Mouse (Mus musculus): Measurements from ENCODE around the gene Tcea3. TPM values are rescaled to one million over a fixed set of nuclear protein-coding genes. Genes with fewer than 3 reads are reported as not detected.

Gene Tcea3
- polyA plus RNA-seq, 1 experiment: 57.1 TPM

DNA sequence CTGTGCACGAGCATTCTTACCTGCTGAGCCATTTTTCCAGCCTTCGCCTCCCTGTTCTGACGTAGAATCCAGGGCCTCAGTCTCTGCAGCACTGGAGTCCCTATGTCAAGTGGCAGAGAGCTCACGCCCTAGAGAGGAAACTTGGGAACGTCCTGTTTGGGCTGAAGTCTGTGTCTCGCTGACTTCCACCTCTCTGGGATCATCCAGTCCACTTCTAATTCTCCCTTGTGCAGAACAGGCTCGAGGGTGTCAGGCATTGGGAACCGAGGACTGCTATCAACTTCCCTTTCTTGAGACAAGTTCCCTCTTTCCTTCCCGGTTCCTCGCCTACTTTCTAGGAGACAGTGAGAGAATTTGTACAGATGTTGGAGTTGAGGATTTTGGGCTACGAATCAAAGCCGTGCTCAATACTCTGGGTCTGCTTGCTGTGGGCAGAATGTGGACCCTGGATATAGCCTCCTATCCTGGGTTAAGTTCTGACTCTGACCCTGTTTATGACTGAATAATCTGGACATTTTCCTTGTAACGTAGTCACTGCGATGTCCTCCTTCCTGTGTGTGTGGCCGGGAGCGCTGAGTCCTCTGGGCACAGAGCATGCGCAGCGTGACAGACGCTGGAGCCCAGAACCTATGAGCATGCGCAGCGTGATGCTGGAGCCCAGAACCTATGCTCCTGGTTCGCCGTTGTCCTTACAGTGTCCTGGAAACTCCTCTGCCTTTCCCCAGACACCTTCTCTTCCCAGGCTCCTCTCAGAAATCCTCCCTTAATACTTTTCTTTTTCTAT lies 22.7 kb upstream of the Tcea3 start:
- no peaks in the 10 kb centered on the region for H3K27me3 ChIP-seq (ENCODE audit: control insufficient read depth, insufficient read depth, low read length, poor library complexity, severe bottlenecking)
- H3K4me3 ChIP-seq (ENCODE audit: low read depth, low read length): no peak overlapping the region
- TF ChIP-seq POLR2A (IDR thresholded peaks at IDR 0.05; ENCODE audit: insufficient read depth, low read length): no peak
- no peak for TF ChIP-seq CTCF (IDR thresholded peaks at IDR 0.05; ENCODE audit: low read depth, low read length)
- TF ChIP-seq EP300 (IDR thresholded peaks at IDR 0.05; ENCODE audit: insufficient read depth, low read depth, low read length): no peak
- no peak overlapping the region for H3K9ac ChIP-seq (ENCODE audit: low read depth, poor library complexity, severe bottlenecking)
- no peaks in the 10 kb centered on the region for H3K36me3 ChIP-seq (ENCODE audit: control insufficient read depth, insufficient read depth, low read length, poor library complexity, severe bottlenecking)
- no peak overlapping the region for H3K27ac ChIP-seq (ENCODE audit: insufficient read depth, low read length)
- H3K9me3 ChIP-seq (replicated peaks; ENCODE audit: control insufficient read depth, insufficient read depth, low read length, poor library complexity, severe bottlenecking): no peaks in the 10 kb centered on the region
- H3K4me1 ChIP-seq (ENCODE audit: control insufficient read depth, insufficient read depth, low read length): no peaks in the 10 kb centered on the region

DNA sequence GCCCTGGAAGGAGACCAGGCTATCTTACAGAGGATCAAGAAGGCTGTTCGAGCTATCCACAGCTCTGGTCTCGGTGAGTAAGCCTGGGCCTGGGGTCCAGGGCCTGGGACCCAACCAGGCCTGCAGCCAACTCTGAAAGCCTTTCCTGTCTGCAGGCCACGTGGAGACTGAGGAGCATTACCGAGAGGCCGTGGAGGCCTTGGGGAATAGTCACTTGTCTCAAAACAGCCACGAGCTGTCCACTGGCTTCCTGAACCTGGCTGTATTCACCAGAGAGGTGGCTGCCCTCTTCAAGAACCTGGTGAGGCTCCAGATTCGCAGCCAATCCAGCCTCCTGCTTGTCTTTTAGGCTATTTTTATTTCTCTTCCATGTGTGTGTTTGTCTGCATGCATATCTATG lies 20.1 kb upstream of the Tcea3 start:
- Histone ChIP-seq H3K9me3 (replicated peaks; ENCODE audit: control insufficient read depth, insufficient read depth, low read length, poor library complexity, severe bottlenecking) (no peaks in the 10 kb centered on the region), H3K36me3 (ENCODE audit: control insufficient read depth, insufficient read depth, low read length, poor library complexity, severe bottlenecking) (no peaks in the 10 kb centered on the region), H3K27ac (ENCODE audit: insufficient read depth, low read length) (no peak overlapping the region), H3K27me3 (ENCODE audit: control insufficient read depth, insufficient read depth, low read length, poor library complexity, severe bottlenecking) (no peaks in the 10 kb centered on the region), H3K4me1 (ENCODE audit: control insufficient read depth, insufficient read depth, low read length) (no peaks in the 10 kb centered on the region), H3K9ac (ENCODE audit: low read depth, poor library complexity, severe bottlenecking) (no peak overlapping the region), H3K4me3 (ENCODE audit: low read depth, low read length) (no peak overlapping the region)
- no peak for TF ChIP-seq POLR2A (IDR thresholded peaks at IDR 0.05; ENCODE audit: insufficient read depth, low read length)
- TF ChIP-seq CTCF (IDR thresholded peaks at IDR 0.05; ENCODE audit: low read depth, low read length): no peak
- TF ChIP-seq EP300 (IDR thresholded peaks at IDR 0.05; ENCODE audit: insufficient read depth, low read depth, low read length): no peak

DNA sequence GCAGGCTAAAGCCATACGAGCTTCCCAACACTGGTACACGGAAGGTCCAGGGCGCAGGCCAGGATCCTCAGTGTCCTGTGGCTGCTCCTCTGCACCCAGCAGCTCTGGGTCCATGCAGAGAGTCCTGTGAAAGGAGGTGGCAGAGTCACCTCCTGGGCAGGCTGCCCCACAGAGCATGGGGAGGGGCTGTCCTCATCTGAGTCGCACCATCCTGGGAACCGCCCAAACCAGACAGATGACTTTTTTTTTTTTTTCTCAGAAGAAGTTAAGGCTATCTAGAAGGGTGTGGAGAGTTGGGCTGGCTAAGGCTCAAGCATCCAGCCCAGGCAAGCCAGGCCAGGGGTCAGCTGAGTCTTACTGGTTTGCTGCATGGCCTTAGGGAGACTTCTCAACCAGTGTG lies 18.9 kb upstream of the Tcea3 start:
- Histone ChIP-seq H3K36me3 (ENCODE audit: control insufficient read depth, insufficient read depth, low read length, poor library complexity, severe bottlenecking) (no peaks in the 10 kb centered on the region), H3K4me3 (ENCODE audit: low read depth, low read length) (no peak overlapping the region), H3K27me3 (ENCODE audit: control insufficient read depth, insufficient read depth, low read length, poor library complexity, severe bottlenecking) (no peaks in the 10 kb centered on the region), H3K9ac (ENCODE audit: low read depth, poor library complexity, severe bottlenecking) (no peak overlapping the region), H3K9me3 (replicated peaks; ENCODE audit: control insufficient read depth, insufficient read depth, low read length, poor library complexity, severe bottlenecking) (no peaks in the 10 kb centered on the region), H3K27ac (ENCODE audit: insufficient read depth, low read length) (no peak overlapping the region), H3K4me1 (ENCODE audit: control insufficient read depth, insufficient read depth, low read length) (no peaks in the 10 kb centered on the region)
- no peak for TF ChIP-seq POLR2A (IDR thresholded peaks at IDR 0.05; ENCODE audit: insufficient read depth, low read length)
- no peak for TF ChIP-seq CTCF (IDR thresholded peaks at IDR 0.05; ENCODE audit: low read depth, low read length)
- TF ChIP-seq EP300 (IDR thresholded peaks at IDR 0.05; ENCODE audit: insufficient read depth, low read depth, low read length): no peak

DNA sequence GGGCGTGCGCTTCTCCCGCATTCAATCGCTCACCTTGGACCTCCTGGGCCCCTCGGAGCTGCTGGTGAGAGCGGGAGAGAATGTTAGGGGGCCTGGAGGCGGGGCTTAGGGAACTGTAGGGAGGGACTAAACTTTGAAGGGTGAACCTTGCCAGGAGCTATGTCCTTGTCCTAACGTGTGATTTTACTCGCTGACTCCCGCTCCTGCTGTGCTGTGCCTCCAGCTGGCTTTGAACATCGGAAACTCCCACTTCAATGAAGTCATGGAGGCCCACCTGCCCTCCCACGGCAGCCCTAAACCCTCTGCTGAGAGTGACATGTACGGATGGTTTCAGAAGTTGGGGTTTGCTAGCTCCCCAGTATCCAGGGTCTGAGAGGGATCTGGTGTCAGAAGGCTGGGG lies 8.9 kb upstream of the Tcea3 start:
- Histone ChIP-seq H3K4me1 (ENCODE audit: control insufficient read depth, insufficient read depth, low read length) (peaks cover 5% of the 10 kb centered on the region), H3K27me3 (ENCODE audit: control insufficient read depth, insufficient read depth, low read length, poor library complexity, severe bottlenecking) (no peaks in the 10 kb centered on the region), H3K36me3 (ENCODE audit: control insufficient read depth, insufficient read depth, low read length, poor library complexity, severe bottlenecking) (no peaks in the 10 kb centered on the region; the same call in 1 of the 2 replicates), H3K9me3 (replicated peaks; ENCODE audit: control insufficient read depth, insufficient read depth, low read length, poor library complexity, severe bottlenecking) (no peaks in the 10 kb centered on the region), H3K9ac (ENCODE audit: low read depth, poor library complexity, severe bottlenecking) (no peak overlapping the region), H3K4me3 (ENCODE audit: low read depth, low read length) (no peak overlapping the region), H3K27ac (ENCODE audit: insufficient read depth, low read length) (no peak overlapping the region)
- TF ChIP-seq EP300 (IDR thresholded peaks at IDR 0.05; ENCODE audit: insufficient read depth, low read depth, low read length): no peak
- no peak for TF ChIP-seq POLR2A (IDR thresholded peaks at IDR 0.05; ENCODE audit: insufficient read depth, low read length)
- TF ChIP-seq CTCF (IDR thresholded peaks at IDR 0.05; ENCODE audit: low read depth, low read length): no peak

DNA sequence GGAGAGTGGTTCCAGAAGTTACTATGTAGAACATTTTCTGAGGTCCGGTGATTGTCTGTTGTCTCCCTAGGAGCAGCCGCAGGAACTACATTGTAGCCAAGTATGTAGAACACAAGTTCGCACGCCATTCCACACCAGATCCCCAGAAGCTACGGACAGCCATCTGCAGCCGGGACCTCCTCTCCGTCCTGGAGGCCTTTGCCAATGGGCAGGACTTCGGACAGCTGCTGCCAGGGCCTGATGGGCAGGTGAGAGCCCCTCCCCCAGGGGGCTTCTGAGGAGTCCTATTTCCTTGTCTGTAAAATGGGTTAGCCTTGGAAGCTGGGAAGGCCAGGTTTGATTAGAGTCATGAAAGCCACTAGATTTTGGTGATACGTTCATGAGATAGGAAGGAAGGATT lies 8.4 kb upstream of the Tcea3 start:
- Histone ChIP-seq H3K4me3 (ENCODE audit: low read depth, low read length) (no peak overlapping the region), H3K4me1 (ENCODE audit: control insufficient read depth, insufficient read depth, low read length) (peaks cover 5% of the 10 kb centered on the region), H3K36me3 (ENCODE audit: control insufficient read depth, insufficient read depth, low read length, poor library complexity, severe bottlenecking) (no peaks in the 10 kb centered on the region; the same call in 1 of the 2 replicates), H3K9me3 (replicated peaks; ENCODE audit: control insufficient read depth, insufficient read depth, low read length, poor library complexity, severe bottlenecking) (no peaks in the 10 kb centered on the region), H3K27ac (ENCODE audit: insufficient read depth, low read length) (no peak overlapping the region), H3K9ac (ENCODE audit: low read depth, poor library complexity, severe bottlenecking) (no peak overlapping the region), H3K27me3 (ENCODE audit: control insufficient read depth, insufficient read depth, low read length, poor library complexity, severe bottlenecking) (no peaks in the 10 kb centered on the region)
- TF ChIP-seq CTCF (IDR thresholded peaks at IDR 0.05; ENCODE audit: low read depth, low read length) (no peak), EP300 (IDR thresholded peaks at IDR 0.05; ENCODE audit: insufficient read depth, low read depth, low read length) (no peak), POLR2A (IDR thresholded peaks at IDR 0.05; ENCODE audit: insufficient read depth, low read length) (no peak)

DNA sequence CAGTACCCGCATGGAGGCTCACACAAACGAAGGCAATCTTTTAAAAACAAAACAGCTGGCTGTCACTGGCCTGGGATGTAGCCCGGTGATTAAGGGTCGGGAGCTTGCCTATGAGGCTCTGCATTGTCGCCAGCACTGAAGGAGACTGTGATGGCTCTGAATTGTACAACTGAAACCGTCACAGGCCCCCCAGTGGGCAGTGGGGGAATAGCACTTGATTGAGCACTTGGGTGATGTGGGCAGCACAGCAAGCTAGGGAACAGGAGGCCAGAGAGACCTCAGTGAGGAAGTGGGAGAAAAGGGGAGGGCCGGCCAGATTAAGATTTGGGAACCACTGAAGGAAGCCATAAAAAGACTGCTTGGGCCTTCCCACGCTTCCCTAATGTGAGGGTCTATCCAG lies 7.9 kb upstream of the Tcea3 start:
- Histone ChIP-seq H3K36me3 (ENCODE audit: control insufficient read depth, insufficient read depth, low read length, poor library complexity, severe bottlenecking) (no peaks in the 10 kb centered on the region; the same call in 1 of the 2 replicates), H3K27me3 (ENCODE audit: control insufficient read depth, insufficient read depth, low read length, poor library complexity, severe bottlenecking) (no peaks in the 10 kb centered on the region), H3K9ac (ENCODE audit: low read depth, poor library complexity, severe bottlenecking) (no peak overlapping the region), H3K4me1 (ENCODE audit: control insufficient read depth, insufficient read depth, low read length) (peaks cover 6% of the 10 kb centered on the region), H3K9me3 (replicated peaks; ENCODE audit: control insufficient read depth, insufficient read depth, low read length, poor library complexity, severe bottlenecking) (no peaks in the 10 kb centered on the region), H3K4me3 (ENCODE audit: low read depth, low read length) (no peak overlapping the region), H3K27ac (ENCODE audit: insufficient read depth, low read length) (no peak overlapping the region)
- TF ChIP-seq EP300 (IDR thresholded peaks at IDR 0.05; ENCODE audit: insufficient read depth, low read depth, low read length): no peak
- TF ChIP-seq POLR2A (IDR thresholded peaks at IDR 0.05; ENCODE audit: insufficient read depth, low read length): no peak
- TF ChIP-seq CTCF (IDR thresholded peaks at IDR 0.05; ENCODE audit: low read depth, low read length): peak; percentile 71
